Mouse (Mus musculus) lung, embryonic 16.5 days (tissue): Measurements from ENCODE around the gene Gins2. TPM values are rescaled to one million over a fixed set of nuclear protein-coding genes. Genes with fewer than 3 reads are reported as not detected.

ENCODE experiments used
- ATAC-seq: fragments of 200-750 bp; cut with Nextera tagmentation; 2 replicates; pipeline ENCODE4 v1.8.0; 2017; ENCODE audit warnings: low read depth, mild to moderate bottlenecking, moderate library complexity
- H3K27ac ChIP-seq: fragments of 300-500 bp; sonication (generic); 2 replicates; pipeline ENCODE4 v1.5.1; 2014; ENCODE audit warnings: mild to moderate bottlenecking, control low read depth, low read length
- H3K27me3 ChIP-seq: fragments of 300-500 bp; sonication (generic); 2 replicates; pipeline ENCODE4 v1.6.1; 2014; ENCODE audit warnings: low read depth, low read length, mixed read lengths; ENCODE audit not compliant: control insufficient read depth, insufficient read depth
- H3K36me3 ChIP-seq: fragments of 300-500 bp; sonication (generic); 2 replicates; pipeline ENCODE4 v1.6.1; 2014; ENCODE audit warnings: low read length; ENCODE audit not compliant: control insufficient read depth, insufficient read depth
- H3K4me1 ChIP-seq: fragments of 300-500 bp; sonication (generic); replicated peaks from 2 replicates; pipeline ENCODE4 v1.6.1; 2014; ENCODE audit warnings: low read length, mixed read lengths; ENCODE audit not compliant: control insufficient read depth, insufficient read depth
- H3K4me2 ChIP-seq: fragments of 300-500 bp; sonication (generic); 2 replicates; pipeline ENCODE4 v1.6.1; 2014; ENCODE audit warnings: low read depth, low read length, control low read depth
- H3K4me3 ChIP-seq: fragments of 300-500 bp; sonication (generic); 2 replicates; pipeline ENCODE4 v1.5.1; 2014; ENCODE audit warnings: mild to moderate bottlenecking, low read length, control low read depth
- H3K9ac ChIP-seq: fragments of 300-500 bp; sonication (generic); 2 replicates; pipeline ENCODE4 v1.6.1; 2014; ENCODE audit warnings: low read length, control low read depth
- H3K9me3 ChIP-seq: fragments of 300-500 bp; sonication (generic); 2 replicates; pipeline ENCODE4 v1.6.1; 2016; ENCODE audit warnings: low read length; ENCODE audit not compliant: control insufficient read depth
- WGBS: fragments of 180-500 bp; shearing (Covaris S2); extraction: QIAGEN DNeasy Blood & Tissue Kit; methylation state at CpG from one replicate; pipeline ENCODE4 v1.1.7; 2014; 5-methylcytosine and 5-hydroxymethylcytosine counted together
- polyA plus RNA-seq: library from polyadenylated mRNA; unstranded; fragments of >200 nt; fragmentation: Nextera tagmentation; extraction: Ambion mirVana; gene quantifications from 2 replicates; pipeline ENCODE4 v1.2.1, GENCODE M21; 2015

Gins2 gene
- polyA plus RNA-seq, 1 experiment from 2014 or later = 99.5 TPM

DNA sequence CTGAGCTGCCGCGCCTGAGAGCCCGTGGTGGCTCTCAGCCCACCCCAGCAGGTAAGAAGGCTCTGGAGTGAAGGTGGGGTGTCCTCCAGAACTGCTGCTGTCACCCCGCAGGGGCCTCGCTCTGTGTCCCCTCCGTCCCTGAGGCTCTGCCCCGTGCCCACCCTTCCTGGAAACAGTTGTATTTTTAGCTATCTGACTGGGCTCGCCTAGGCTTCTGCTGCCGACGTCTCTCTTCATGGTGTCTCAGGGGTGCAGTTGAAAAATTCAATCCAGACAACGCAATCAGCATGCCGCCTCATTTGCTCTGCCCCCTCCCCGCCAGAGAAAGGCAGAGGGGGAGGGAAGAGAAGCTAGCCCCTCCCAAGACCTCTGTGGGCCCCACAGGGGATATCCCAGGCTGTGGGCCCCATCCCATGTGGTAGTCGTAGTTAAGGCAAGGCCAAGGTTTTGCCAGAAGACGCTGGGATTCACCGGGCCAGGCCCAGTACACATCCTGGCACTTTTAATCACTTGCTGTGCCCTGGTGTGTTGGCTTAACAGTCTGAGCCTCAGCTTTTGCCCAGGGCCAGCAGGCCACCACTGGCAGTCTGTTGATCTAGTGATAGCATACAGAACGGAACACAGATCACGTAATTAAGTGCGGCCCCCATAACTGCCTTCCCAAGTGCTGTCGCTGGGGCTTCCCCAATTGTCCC lies 32.8 kb downstream of the Gins2 start:
- H3K4me2 ChIP-seq = no peak overlapping the region
- ATAC-seq = no peak
- WGBS = 75% methylated on average over 20 of the region's 20 CpGs

GRCm38 (mm10) chr8:120554466-120555039 lies 34.6 kb downstream of the Gins2 start:
- Histone ChIP-seq H3K27ac (no peak overlapping the region), H3K9me3 (no peaks in the 10 kb centered on the region), H3K9ac (no peak overlapping the region), H3K4me2 (no peak overlapping the region), H3K4me3 (no peak overlapping the region), H3K27me3 (no peaks in the 10 kb centered on the region), H3K4me1 (peaks cover 34% of the 10 kb centered on the region), H3K36me3 (peaks cover 6% of the 10 kb centered on the region)
- no peak for ATAC-seq
- WGBS = 93% methylated on average over 18 of the region's 18 CpGs

More for the DNA sequence above, 32.8 kb downstream of the Gins2 start:
- no peak overlapping the region for H3K9ac ChIP-seq
- H3K36me3 ChIP-seq = peaks cover 6% of the 10 kb centered on the region
- no peak overlapping the region for H3K27ac ChIP-seq
- H3K27me3 ChIP-seq = no peaks in the 10 kb centered on the region
- H3K4me1 ChIP-seq = peaks cover 21% of the 10 kb centered on the region
- H3K9me3 ChIP-seq = no peaks in the 10 kb centered on the region
- no peak overlapping the region for H3K4me3 ChIP-seq

- no peak overlapping the region for H3K4me3 ChIP-seq
- WGBS = 86% methylated on average over 24 of the region's 24 CpGs
- H3K36me3 ChIP-seq = peaks cover 6% of the 10 kb centered on the region; the same call in 1 of the 2 replicates
- H3K9ac ChIP-seq = no peak overlapping the region
- no peak for ATAC-seq
- no peak overlapping the region for H3K27ac ChIP-seq
- no peak overlapping the region for H3K4me2 ChIP-seq
- H3K9me3 ChIP-seq = no peaks in the 10 kb centered on the region
- H3K4me1 ChIP-seq = peaks cover 41% of the 10 kb centered on the region
- H3K27me3 ChIP-seq = no peaks in the 10 kb centered on the region
Measured at GRCm38 (mm10) chr8:120553441-120554123, 35.5 kb downstream of the Gins2 start.

DNA sequence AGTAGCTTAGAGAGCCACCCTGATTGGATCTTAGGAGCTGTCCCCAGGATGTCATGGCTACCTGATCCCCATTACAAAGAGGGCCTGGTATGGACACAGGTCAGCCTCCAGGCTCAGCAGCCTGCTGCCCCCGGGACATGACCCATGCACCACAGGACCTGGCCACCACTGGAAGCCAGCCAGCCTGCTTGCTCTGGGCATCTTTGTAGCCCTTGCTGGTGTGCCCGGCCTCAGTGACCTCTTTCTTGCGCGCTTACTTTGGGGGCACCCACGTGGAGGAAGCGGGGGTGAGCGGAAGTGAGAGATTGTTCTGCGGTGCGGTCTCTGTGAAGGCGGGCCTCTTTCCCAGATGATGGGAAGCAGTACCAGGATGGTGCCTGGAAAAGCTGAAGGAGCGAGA lies 36.6 kb downstream of the Gins2 start:
- Histone ChIP-seq H3K27me3 (no peaks in the 10 kb centered on the region), H3K9ac (no peak overlapping the region), H3K27ac (no peak overlapping the region)

DNA sequence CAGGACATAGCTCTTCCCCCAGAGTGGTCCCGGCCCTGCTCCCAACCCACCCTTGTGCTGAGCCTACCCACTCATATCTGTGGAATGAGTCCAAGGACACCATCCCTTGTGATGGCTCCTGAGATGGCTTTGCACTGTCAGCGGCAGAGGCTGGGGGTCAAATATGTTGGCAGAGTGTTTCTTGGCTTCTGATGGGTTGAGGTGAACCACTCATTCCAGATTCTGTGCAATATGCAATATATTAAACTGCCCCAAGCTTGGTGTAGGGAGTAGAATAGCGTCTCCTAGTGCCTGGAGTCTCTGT lies 37.5 kb downstream of the Gins2 start:
- no peak for ATAC-seq
- Histone ChIP-seq H3K27ac (no peak overlapping the region), H3K9ac (no peak overlapping the region), H3K4me2 (no peak overlapping the region), H3K4me3 (no peak overlapping the region), H3K9me3 (no peaks in the 10 kb centered on the region), H3K27me3 (no peaks in the 10 kb centered on the region), H3K36me3 (peaks cover 6% of the 10 kb centered on the region; the same call in 1 of the 2 replicates), H3K4me1 (peaks cover 50% of the 10 kb centered on the region)
- 90% methylated on average over 3 of the region's 3 CpGs for WGBS

More for the DNA sequence above, 36.6 kb downstream of the Gins2 start:
- no peak overlapping the region for H3K4me2 ChIP-seq
- ATAC-seq = no peak
- H3K9me3 ChIP-seq = no peaks in the 10 kb centered on the region
- WGBS = 88% methylated on average over 11 of the region's 11 CpGs
- H3K4me1 ChIP-seq = peaks cover 50% of the 10 kb centered on the region
- no peak overlapping the region for H3K4me3 ChIP-seq
- peaks cover 6% of the 10 kb centered on the region; the same call in 1 of the 2 replicates for H3K36me3 ChIP-seq

- Histone ChIP-seq H3K9ac (no peak overlapping the region), H3K27ac (no peak overlapping the region), H3K4me3 (no peak overlapping the region), H3K9me3 (no peaks in the 10 kb centered on the region), H3K36me3 (peaks cover 6% of the 10 kb centered on the region; the same call in 1 of the 2 replicates), H3K4me2 (no peak overlapping the region), H3K27me3 (no peaks in the 10 kb centered on the region), H3K4me1 (peaks cover 46% of the 10 kb centered on the region)
- 71% methylated on average over 11 of the region's 11 CpGs for WGBS
- no peak for ATAC-seq
Measured at GRCm38 (mm10) chr8:120550937-120551676, 38.0 kb downstream of the Gins2 start.

- Histone ChIP-seq H3K27ac (no peak overlapping the region), H3K4me2 (no peak overlapping the region), H3K9ac (no peak overlapping the region)
Measured at GRCm38 (mm10) chr8:120550430-120550829, 38.7 kb downstream of the Gins2 start.

DNA sequence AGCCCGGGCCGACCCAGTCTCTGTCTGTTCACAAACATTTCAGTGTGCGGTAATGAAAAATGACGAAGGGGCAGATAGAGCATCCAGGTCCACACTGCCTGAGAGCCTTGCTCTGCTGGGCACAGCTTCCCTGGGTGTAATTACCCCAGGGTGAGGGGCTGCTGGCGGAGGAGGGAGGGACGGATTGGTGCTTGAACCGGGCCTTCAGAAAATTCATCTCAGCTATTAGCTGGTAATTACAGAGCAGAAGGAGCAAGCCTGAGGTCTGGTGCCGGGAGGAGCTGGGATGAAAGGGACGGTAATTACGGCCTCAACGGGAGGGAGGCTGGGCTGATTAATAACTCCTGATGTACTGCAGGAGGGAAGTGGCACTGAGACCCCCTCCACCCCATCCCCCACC lies 39.2 kb downstream of the Gins2 start:
- Histone ChIP-seq H3K9ac (no peak overlapping the region), H3K4me3 (no peak overlapping the region), H3K4me1 (peaks cover 43% of the 10 kb centered on the region), H3K27ac (no peak overlapping the region), H3K4me2 (no peak overlapping the region), H3K27me3 (no peaks in the 10 kb centered on the region), H3K9me3 (no peaks in the 10 kb centered on the region), H3K36me3 (peaks cover 6% of the 10 kb centered on the region; the same call in 1 of the 2 replicates)
- WGBS = 33% methylated on average over 11 of the region's 11 CpGs
- no peak for ATAC-seq

More at GRCm38 (mm10) chr8:120550430-120550829, 38.7 kb downstream of the Gins2 start:
- Histone ChIP-seq H3K36me3 (peaks cover 6% of the 10 kb centered on the region; the same call in 1 of the 2 replicates), H3K4me1 (peaks cover 42% of the 10 kb centered on the region), H3K27me3 (no peaks in the 10 kb centered on the region), H3K4me3 (no peak overlapping the region), H3K9me3 (no peaks in the 10 kb centered on the region)
- 40% methylated on average over 12 of the region's 12 CpGs for WGBS
- ATAC-seq = no peak
